Mouse (Mus musculus) gastrocnemius, postnatal 14 days (tissue): ENCODE data around the gene Oxa1l. TPM values are rescaled to one million over a fixed set of nuclear protein-coding genes. Genes with fewer than 3 reads are reported as not detected.
"Not testable (repeated sequence)": the region's sequence is repeated elsewhere in the genome, so short reads cannot be mapped to it uniquely, and the experiment has no call there.

Experiments used
- DNase-seq: peaks from one replicate; pipeline ENCODE4 v3.0.0; 2021; ENCODE audit warnings: mixed read lengths
- intact Hi-C: fragments of 180-260 bp; cut with DNase I; formaldehyde crosslinking; loops from one replicate; pipeline ENCODE4 v1.15.1; 2025; ENCODE audit warnings: low total_unique reads
- long read RNA-seq, 2 experiments: library from polyadenylated mRNA; stranded (forward); transcript quantifications; one replicate each; pipeline ENCODE4 v2.0.0; 2021
- total RNA-seq, 2 experiments: library from RNA; stranded (reverse); gene quantifications; 2 replicates each; pipeline ENCODE4 v1.2.3; 2021

Gene Oxa1l
- total RNA-seq: 10 to 100 TPM; 54.7 to 57.7 TPM
- long read RNA-seq, experiment 1, transcript Oxa1l-201 (10 exons, 2,538 nt): major isoform, 50 of 68 reads
- long read RNA-seq, experiment 1, partial matches to known transcripts: 14 of 68 reads
- long read RNA-seq, experiment 1, other reads (novel, unspliced or antisense): 3 of 68 reads
- long read RNA-seq, experiment 2, transcript Oxa1l-201 (10 exons, 2,538 nt): major isoform, 54 of 68 reads
- long read RNA-seq, experiment 2, partial matches to known transcripts: 14 of 68 reads
- long read RNA-seq, experiment 2, other reads (novel, unspliced or antisense): 0 of 68 reads

DNA sequence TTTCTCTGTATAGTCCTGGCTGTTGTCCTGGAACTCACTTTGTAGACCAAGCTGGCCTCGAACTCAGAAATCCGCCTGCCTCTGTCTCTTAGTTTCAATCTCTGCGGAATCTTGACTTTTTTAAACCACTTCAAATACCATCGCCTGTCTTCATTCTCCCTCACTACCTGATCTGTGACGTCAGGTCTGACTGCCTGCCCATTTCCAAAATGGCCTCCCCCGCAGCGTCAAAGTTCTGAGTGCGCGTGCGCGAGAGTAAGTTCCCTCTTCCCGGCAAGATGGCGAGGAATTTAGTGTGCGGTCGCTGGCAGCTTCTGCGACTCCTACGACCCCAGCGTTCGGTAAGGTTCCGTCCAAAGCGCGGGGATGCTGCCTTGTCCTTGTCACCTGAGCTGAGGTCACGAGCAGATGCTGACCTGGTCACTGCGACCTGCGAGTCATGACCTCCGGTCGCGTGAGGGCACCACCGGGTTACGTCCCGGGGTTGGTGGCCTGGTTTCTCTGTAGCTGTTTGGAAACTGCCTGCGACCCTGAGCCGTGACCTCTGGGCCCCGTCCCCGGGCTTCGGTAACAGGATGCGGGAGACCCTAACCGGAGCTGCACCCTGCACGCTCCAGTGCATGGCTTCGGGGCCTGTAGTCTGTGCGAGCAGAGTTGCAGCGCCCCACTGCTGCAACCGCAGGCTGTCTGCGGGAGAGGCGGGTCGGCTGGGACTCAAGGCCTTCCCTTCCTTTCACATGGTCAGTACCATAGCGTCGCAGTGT lies at the start of gene Oxa1l:
Gene Oxa1l, plus strand, starts transcription at position 258 of the 764 bp plus-strand sequence.
- peak; percentile 95 for DNase-seq
- intact Hi-C loops: no loop called here

DNA sequence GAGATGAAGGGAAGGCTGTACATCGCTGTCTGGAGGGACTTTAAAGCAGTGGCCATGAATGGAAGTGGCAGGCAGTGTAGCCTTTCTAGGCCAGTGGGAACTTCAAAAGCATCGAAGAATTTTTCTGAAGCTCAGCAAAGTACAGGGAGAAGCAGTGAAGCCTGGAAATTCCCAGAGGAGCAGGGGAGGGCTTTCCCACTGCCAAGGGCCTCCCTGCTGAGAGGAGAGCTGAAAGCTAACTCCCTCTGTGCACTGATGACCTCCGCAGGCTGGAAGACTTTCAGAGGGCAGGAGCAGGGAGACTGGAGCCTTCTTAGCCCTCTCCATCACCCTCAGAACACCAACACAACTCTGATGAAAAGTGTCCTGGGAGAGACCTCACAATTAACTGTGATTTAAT lies 48.9 kb upstream of the Oxa1l start:
- DNase-seq: no peak
- intact Hi-C loops: no loop called here

DNA sequence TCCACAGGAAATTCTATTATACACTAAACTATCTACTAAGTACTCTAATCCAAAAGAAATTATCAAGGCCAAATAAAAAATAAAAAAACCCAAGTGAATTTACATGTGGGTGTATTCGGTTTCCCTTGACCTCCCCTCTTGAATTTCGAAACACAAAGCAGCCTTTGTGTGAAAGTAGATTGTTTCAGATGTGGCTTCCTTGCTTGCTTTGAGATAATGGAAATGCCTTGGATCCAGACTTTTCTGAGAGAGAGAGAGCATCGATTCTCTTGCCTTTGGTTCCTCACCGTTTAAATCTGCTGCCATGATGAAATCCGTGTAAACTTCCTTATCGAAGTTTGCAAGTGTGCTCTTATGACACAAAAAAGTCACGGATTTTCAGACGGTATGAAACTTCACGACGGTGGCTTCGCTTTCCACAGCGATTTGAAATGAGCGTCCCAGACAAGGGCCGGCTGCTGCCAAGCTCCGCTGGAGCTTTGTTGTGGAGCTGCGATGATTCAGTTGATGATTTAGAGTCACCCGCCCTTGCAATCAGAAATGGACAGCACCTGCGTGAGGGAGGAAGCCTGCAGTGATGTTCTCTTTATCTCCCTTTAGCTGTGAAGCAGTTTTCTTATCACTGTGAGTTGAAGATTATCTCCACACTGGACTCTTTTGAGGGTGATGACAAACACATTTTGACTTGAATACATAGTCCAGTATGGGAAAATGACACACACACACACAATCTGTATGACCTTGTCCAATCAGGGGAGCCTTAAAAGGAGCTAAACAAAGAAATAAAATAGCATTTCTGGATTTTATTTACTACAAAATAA lies 38.9 kb upstream of the Oxa1l start:
- no peak for DNase-seq
- intact Hi-C loops: no loop called here

DNA sequence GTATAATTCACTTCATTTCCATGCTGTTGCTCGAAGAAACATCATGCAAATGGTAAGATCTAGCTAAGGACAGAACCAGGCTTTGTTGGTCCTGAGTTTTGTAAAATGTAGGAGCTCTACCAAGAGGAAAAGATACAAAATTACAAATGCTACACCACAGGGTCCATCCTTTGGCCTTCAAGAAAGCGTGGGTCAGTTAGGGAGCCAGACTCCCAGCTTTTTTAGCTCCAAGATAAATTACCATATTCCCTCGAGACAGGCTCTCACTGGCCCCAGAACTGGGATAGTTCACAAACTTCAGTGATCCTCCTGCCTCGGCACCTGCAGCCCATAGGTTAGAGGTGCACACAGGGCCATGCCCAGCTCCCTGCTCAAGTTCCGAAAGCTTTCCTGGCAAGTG lies 36.1 kb upstream of the Oxa1l start:
- no peak for DNase-seq
- intact Hi-C loops: no loop called here

DNA sequence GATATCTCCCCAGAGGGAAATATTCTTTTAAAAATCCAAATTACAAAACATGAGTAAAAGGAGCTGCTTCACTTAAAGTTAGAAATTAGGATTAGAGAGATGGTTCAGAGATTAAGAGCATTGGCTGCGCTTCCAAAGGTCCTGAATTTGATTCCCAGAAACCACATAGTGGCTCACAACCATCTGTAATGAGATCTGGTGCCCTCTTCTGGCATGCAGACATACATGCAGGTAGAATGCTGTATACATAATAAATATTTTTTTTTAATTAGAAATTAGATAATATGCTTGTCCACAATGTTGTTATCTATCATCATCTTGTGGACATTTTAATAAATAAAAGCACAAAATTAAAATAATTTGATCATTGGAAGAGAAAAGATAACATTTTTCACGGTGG lies 32.1 kb upstream of the Oxa1l start:
- intact Hi-C loops: no loop called here
- DNase-seq: no peak

DNA sequence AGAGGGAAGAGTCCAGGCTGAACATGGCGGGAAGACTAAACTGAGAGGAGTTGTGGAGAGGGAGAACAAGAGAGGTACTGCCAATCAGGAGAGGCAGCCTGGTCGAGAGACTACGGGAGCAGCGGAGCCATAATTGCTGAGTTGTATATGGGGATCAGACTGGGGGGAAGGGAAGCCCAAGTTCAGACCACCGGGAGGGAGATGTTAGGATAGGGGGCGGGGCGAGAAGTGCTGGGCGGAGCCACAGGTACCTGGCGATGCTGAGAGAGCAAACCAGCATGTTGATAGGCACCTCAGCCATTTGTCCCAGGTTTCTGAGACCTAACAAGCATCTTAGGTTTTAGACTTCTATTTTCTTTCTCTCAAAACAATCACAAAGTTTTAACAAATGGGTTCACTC lies 31.4 kb upstream of the Oxa1l start:
- no peak for DNase-seq
- intact Hi-C loops: no loop called here

DNA sequence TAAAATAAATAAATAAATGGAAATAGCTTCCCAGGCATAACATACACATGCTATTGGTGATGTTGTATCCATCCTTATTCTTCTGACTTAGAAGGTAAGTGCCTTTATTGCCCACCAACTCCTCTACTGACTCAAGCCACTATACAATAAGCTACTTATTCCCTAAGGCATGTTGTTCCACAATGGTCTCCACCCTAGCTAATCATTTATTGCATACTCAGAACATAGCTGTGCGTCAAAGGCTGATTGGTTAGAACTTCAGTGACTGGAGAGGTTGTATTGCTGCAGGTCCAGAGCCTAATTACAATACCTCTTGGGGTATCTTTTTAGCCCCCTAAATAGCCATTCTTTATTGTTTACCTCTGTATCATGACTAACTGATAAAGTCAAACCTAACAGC lies 29.5 kb upstream of the Oxa1l start:
- DNase-seq: no peak
- intact Hi-C loops: no loop called here

DNA sequence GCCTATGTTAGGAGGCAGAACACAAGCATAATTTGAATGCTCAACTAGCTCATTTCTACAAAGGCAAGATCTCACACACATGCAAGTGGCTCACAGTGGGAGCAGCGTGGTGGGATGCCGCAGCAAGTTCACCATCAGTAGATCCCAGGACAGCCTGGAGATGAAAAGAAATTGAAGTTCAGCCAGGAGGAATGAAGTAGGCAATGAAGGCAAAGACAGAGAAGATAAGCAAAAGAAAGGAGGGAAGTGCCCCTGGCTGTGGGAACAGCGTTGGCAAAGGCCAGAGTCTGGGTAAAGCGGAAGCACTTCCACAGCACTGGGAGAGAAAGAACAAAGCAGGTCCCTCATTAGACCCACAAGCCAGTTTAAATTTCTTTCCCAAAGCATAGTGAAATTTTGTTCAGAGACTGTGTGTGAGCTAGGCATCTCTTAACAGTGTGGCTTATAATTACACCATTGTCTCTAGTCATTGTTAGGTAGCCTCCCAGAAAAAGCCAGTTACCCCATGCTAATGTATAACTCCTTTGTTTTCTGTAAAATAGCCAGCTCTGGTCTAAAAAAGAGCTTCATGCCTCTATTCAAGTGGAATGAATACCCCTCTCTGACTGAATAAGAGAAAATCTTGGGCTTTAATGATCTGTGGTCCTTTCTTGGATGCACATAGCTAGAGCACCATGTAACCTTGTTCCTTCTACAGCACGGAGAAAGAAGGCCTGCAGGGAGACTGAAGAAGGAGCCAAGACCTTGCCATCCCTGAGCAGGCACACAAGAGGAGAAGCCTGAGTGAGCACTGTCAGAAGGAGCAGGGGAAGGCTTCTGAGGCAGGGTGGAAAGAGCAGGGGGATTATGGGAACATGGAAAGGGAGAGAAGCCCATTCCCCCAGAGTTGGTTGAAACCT lies 28.2 kb upstream of the Oxa1l start:
- DNase-seq: no peak
- intact Hi-C loops: no loop called here

DNA sequence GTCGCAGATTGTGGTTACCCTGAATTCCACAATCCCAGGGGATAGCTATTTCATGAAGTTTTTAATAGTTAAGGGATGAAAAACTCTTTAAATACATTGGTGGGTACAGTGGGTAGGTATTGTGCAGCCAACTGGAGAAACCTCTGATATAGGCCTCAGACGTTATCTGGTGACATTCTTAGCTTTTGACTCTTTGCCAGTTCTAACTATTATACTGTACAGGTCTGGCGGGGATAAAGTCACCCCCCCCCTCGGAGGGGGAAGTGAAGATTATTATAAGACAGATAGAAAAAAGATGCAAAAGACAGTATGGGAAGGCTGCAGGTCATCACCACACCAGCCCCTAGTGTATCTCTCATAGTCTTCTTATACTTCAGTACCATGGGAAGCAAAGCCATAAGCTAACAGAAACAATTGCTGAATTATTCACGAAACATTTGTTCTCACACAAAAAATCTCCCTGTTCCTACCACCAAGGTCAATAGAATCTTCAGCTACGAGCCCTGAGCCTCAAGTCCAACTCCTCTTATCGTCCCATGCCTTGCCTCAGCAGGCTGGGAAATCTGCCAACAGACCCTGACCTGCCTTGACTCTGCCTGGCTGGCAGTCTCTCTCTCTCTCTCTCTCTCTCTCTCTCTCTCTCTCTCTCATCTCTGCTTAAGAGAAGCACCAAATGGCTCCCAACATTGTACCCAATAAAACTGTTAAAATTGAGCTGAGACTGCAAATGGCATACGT lies 27.0 kb upstream of the Oxa1l start:
- intact Hi-C loops: no loop called here
- no peak for DNase-seq

DNA sequence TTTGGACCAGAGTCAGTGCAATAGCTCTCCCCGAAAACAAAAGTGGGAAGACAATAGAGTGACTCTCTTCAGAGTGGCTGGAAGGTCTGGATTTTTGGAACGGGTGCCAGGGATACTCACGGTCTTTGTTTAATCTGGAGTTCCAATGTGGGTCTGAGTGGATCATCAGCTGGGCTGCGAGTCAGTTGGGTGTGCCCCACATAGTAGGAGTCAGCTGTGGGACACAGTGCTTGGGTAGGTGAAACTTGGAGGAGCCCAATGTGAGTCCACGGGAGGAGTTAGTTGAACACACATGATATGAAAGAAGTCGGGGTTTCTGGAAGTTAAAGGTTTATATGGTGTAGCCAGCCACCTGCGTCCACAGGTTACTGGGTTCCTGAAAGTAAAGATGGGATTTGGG lies 19.8 kb upstream of the Oxa1l start:
- no peak for DNase-seq
- intact Hi-C loops: no loop called here

DNA sequence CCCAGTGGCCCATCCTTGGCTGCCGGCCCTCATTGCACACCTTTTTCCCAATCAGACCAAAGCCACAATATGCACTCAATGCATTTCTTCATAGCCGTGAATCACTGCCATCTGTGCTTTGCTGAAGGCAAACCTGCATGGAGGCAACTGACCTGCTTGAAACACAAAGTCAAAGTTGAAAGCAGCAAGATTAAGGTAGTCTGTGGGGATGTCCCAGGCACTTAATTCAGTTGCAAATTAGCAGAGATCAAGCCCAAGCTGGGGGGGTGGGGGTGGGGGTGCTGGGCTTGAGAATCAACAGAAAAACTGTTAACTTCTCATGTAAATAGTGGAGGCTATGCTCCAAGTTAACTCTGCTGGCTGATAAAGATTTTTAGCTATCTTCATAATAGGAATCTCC lies 18.8 kb upstream of the Oxa1l start:
- intact Hi-C loops, DNase-seq: not testable (repeated sequence)

DNA sequence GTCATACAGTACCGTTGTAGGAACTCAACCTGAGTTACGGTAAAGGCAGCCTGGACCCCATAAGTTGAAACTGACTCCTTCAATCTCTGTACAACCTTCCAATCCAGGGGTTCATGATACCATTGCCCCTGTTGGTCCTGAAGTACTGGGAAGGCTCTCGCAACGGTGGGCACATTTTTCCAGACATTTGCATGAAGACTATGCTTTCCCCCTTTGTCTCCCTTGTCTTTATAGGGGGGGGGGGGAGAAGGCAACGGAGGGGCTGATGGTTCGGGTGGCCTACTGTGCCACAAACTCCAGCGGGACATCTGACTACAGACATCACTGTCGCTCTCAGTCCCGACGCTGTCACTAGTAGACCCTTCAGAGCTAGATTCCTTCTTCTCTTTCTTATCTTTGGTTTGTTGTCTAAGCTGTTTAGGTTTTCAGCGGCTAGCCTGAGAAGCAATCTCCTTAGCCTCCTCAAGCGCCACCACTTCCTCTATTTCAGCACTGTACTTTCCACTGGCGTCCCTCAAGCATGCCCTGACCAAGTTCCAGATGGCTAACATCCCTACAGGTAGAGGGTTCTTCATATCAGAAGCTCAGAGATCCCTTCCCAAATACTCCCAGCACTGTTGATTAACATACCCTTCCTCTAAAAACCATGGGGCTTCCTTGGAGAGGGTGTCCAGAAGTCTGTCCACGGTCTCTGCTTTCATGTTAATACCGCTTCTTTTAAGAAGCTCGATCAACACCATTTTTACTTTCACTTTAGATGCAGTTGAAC lies 9.7 kb upstream of the Oxa1l start:
- DNase-seq, intact Hi-C loops: not testable (repeated sequence)

DNA sequence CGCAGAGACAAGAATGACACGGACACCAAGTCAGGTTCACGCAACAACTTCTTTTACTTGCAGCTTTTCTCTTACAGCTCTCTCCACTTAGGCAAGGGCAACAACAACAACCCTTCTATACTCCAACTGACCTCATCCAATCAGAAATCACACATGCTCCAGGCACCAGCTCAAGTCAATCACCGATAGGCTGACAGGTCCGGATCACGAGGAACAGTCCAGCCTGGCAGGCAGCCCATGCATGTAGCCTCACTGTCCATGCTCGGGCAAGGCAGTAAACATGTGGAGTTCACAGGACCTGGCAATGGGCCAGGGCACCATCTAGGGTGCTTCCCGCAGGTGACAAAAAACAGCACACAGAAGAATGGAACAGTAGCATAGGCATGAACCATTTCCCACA lies 8.3 kb upstream of the Oxa1l start:
- intact Hi-C loops: no loop called here
- no peak for DNase-seq

DNA sequence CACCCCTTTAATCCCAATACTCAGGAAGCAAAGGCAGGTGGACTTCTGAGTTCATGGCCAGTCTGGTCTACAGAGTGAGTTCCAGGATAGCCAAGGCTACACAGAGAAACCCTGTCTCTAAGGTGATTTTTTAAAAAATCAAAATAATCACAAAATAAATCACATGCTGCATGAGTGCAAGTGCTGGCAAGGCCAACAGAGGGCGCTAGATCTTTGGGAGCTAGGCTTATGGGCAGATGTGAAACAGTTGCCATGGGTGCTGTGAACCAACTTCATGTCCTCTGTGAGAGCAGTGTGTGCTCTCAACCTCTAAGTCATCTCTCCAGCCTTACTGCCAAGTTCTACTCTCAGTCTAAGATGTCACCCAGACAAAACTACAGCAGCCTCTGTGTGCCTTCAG lies 6.2 kb upstream of the Oxa1l start:
- no peak for DNase-seq
- intact Hi-C loops: no loop called here

DNA sequence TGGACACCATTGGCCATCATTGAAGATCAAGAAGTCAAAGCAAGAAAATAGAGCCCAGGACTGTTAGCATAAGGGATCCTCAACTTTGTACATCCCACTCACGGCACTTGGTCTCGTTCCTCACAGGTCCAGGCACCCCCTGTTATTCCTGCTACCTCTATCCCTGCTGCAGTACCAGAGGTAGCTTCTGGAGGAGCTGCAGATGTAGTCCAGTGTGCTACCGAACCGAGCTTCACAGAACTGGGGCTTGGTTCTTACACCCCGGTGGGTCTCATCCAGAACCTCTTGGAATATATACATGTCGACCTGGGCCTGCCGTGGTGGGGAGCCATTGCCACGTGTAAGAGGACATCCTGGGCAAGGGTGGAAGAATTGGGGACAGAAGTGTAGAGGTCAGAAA lies 2.5 kb downstream of the Oxa1l start:
- intact Hi-C loops: no loop called here
- DNase-seq: no peak

DNA sequence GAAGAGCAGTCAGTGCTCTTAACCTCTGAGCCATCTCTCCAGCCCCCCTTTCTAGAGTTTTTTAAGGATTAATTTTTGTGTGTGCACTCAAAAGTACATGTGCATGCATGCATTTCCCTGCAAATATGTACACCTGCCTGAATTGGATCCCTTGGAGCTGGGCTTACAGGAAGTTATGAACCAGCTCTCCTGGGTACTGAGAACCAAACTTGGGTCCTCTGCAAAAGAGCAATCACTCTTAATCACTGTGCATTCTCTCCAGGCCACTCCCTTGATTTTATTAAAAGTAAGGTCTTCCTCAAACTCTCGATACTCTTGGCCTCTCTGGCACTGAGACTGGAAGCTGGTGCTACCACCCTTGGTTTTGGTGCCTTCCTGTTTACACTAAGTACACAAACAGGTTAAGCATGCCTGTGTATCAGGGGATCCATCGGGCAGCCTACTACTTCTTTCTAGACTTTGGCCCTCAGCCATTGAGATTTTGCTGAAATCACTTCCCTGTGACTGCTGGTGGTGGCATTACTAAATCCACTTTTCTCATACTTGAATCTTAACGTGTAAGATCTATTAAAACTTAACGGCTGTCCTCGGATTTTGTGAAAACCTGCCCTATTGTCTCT lies 4.5 kb downstream of the Oxa1l start:
- no peak for DNase-seq
- intact Hi-C loops: no loop called here

DNA sequence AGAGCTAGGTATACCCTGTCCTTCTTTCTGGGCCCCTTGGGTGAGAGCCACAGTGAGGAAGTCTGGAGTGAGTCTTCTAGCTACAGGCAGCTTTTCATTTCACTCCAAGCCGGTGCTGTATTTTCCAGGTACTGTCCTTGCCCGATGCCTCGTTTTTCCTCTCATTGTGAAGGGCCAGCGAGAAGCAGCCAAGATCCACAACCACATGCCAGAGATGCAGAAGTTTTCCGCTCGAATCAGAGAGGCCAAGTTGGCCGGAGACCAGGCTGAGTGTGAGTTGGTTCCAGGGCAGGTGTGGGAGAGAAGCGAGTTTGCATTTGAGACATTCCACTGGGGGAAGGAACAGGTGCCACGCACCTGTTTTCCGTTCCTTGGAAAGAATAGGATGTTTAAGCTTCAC lies 5.9 kb downstream of the Oxa1l start:
- DNase-seq: no peak
- intact Hi-C loops: no loop called here
